Mouse (Mus musculus) lung, postnatal 0 days (tissue): ENCODE measurements around the gene Lpar1.

Experiments used
- CTCF ChIP-seq: IDR thresholded peaks from 2 replicates; pipeline ENCODE4 v1.5.1; 2016; ENCODE audit warnings: antibody characterized with exemption, mild to moderate bottlenecking
- EP300 ChIP-seq: IDR thresholded peaks from 2 replicates; pipeline ENCODE4 v1.6.1; 2016; ENCODE audit warnings: antibody characterized with exemption, mild to moderate bottlenecking, control low read depth

DNA sequence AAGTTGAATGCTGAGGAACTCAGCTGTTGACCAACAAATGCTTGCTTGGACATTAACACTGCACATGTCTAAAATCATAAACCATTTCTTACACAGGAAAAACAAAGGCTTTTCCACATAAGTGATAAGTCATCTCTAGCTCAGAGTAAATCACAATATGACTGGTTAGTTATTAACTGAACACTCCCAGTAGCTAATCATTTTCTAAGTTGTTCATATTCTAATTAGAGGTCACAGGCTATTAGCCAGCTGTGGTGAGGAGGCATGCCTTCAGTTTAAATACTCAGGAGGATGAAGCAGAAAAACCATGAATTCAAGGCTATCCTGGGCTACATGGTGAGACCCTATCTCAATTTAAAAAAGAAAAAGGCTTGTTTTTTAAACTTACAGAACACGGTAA is 75.1 kb downstream of the Lpar1 start:
- TF ChIP-seq CTCF, result no peak
- TF ChIP-seq EP300, result no peak
